ENCODE assay signal across 10 mouse cellular contexts in genomic region chr1:87828185-87828584, GRCm38 (mm10). TPM values are rescaled to one million over a fixed set of nuclear protein-coding genes. Genes with fewer than 3 reads are reported as not detected.
DNase-seq lines count a peak whose midpoint lies in the region; ATAC-seq lines count a peak whose summit lies in the region.
"Had no signal": no experiment of that assay in that cellular context is flagged by ENCODE, and none has a peak within 500 bp of the region (broad histone marks: within the 10 kb centered on the region; RNA-seq: fewer than 3 reads in every experiment).

No protein-coding gene starts in this region.

- H3K36me3 ChIP-seq in liver, embryonic 12.5 days: no peaks in the 10 kb centered on the region
- H3K36me3 ChIP-seq in kidney, embryonic 15.5 days: no peaks in the 10 kb centered on the region
- H3K36me3 ChIP-seq: limb, embryonic 15.5 days had no signal

- H3K9me3 ChIP-seq in liver, embryonic 12.5 days (replicated peaks): no peaks in the 10 kb centered on the region
- no peaks in the 10 kb centered on the region for H3K9me3 ChIP-seq in kidney, embryonic 15.5 days (replicated peaks)
- H3K9me3 ChIP-seq: limb, embryonic 15.5 days had no signal

- no peak overlapping the region for H3K4me3 ChIP-seq in liver, embryonic 12.5 days
- no peak overlapping the region for H3K4me3 ChIP-seq in kidney, embryonic 15.5 days (replicated peaks)
- H3K4me3 ChIP-seq: erythroblast, embryonic 14.5 days; limb, embryonic 15.5 days had no signal

- no peak overlapping the region for H3K27ac ChIP-seq in liver, embryonic 12.5 days
- H3K27ac ChIP-seq in kidney, embryonic 15.5 days: no peak overlapping the region
- H3K27ac ChIP-seq: limb, embryonic 15.5 days had no signal

- no peaks in the 10 kb centered on the region for H3K27me3 ChIP-seq in liver, embryonic 12.5 days (replicated peaks)
- H3K27me3 ChIP-seq in kidney, embryonic 15.5 days: no peaks in the 10 kb centered on the region
- H3K27me3 ChIP-seq: limb, embryonic 15.5 days had no signal

- peaks cover 26% of the 10 kb centered on the region for H3K4me1 ChIP-seq in liver, embryonic 12.5 days
- no peaks in the 10 kb centered on the region for H3K4me1 ChIP-seq in kidney, embryonic 15.5 days
- H3K4me1 ChIP-seq: limb, embryonic 15.5 days had no signal

- 0 out of 2 replicates have a peak overlapping the region, but pooled peaks have one; percentile 6 for H3K4me2 ChIP-seq in liver, embryonic 12.5 days
- H3K4me2 ChIP-seq in kidney, embryonic 15.5 days: no peak overlapping the region
- H3K4me2 ChIP-seq: limb, embryonic 15.5 days had no signal

- H3K9ac ChIP-seq in liver, embryonic 12.5 days: no peak overlapping the region
- no peak overlapping the region for H3K9ac ChIP-seq in kidney, embryonic 15.5 days
- H3K9ac ChIP-seq: limb, embryonic 15.5 days had no signal

- ATAC-seq in liver, embryonic 12.5 days: no peak
- no peak for ATAC-seq in kidney, embryonic 15.5 days (replicated peaks; ENCODE audit: low FRiP score)

- 27% methylated on average over 9 of the region's 9 CpGs for WGBS in liver, embryonic 12.5 days (ENCODE audit: insufficient replicate concordance)
- WGBS in kidney, embryonic 15.5 days: 66% methylated on average over 9 of the region's 9 CpGs

- peak; percentile 29 for DNase-seq in gastrocnemius, adult 18-20 months (ENCODE audit: low spot score)
- DNase-seq in gastrocnemius, postnatal 10 days: no peak
- peak; percentile 56 for DNase-seq in adrenal gland, adult 8-10 months
- DNase-seq in spleen, adult 18-20 months: peak; percentile 62 to 77
- DNase-seq in Muller cell, postnatal 12 days (ENCODE audit: inconsistent ontology term): no peak
- DNase-seq in kidney, adult 18-20 months: no peak

RNA-seq across cellular contexts. Expression of gene Sag, which starts 24.7 kb away (rescaled TPM):
- total RNA-seq in gastrocnemius, adult 18-20 months (2021): under 1 TPM in 1 of 2 experiments, not detected in 1; 0.26 TPM
- under 1 TPM; 0.14 to 0.32 TPM for total RNA-seq in gastrocnemius, postnatal 10 days (2021)
- total RNA-seq in adrenal gland, adult 8-10 months (2022): 1 to 10 TPM; 2.6 to 4.7 (median 2.9) TPM
- polyA plus RNA-seq in liver, embryonic 12.5 days (2016; fragmentation: Nextera tagmentation; extraction: Ambion mirVana): 1.4 and 1.5 TPM in 2 replicates
- polyA plus RNA-seq in kidney, embryonic 15.5 days (2015; fragmentation: Nextera tagmentation; extraction: Ambion mirVana): 3.0 and 3.1 TPM in 2 replicates
- polyA plus RNA-seq: erythroblast, embryonic 14.5 days had no signal

RNA-seq across cellular contexts. Expression of gene Dgkd, which starts 24.9 kb away (rescaled TPM):
- 10 to 100 TPM; 27.8 to 29.2 TPM for total RNA-seq in gastrocnemius, adult 18-20 months (2021)
- 10 to 100 TPM; 37.5 to 44.6 TPM for total RNA-seq in gastrocnemius, postnatal 10 days (2021)
- 10 to 100 TPM; 38.9 to 56.4 (median 54.5) TPM for total RNA-seq in adrenal gland, adult 8-10 months (2022)
- 19.9 and 20.4 TPM in 2 replicates for polyA plus RNA-seq in liver, embryonic 12.5 days (2016; fragmentation: Nextera tagmentation; extraction: Ambion mirVana)
- 30.0 and 33.6 TPM in 2 replicates for polyA plus RNA-seq in kidney, embryonic 15.5 days (2015; fragmentation: Nextera tagmentation; extraction: Ambion mirVana)

Comparison
In these comparisons a context has a peak if more than half of its experiments do, and no peak if none do; other contexts are left out.
1. DNase-seq: peak in gastrocnemius, adult 18-20 months (single experiment), adrenal gland, adult 8-10 months (single experiment) and spleen, adult 18-20 months (2 of 2); none in gastrocnemius, postnatal 10 days (single experiment), Muller cell, postnatal 12 days (single experiment) and kidney, adult 18-20 months (single experiment).